Mouse (Mus musculus) kidney, adult 9 months (tissue): ENCODE measurements at regions not wholly inside any gene's neighbourhood (a gene's known extent, or its start where the extent isn't known, plus 50 kb on each side); places are given as distances from the start of the nearest gene placed in this dataset.

ENCODE experiments used
- DNase-seq: peaks from one replicate; pipeline ENCODE4 v3.0.0; 2022

GRCm38 (mm10) chr1:168801046-168801445, 369.0 kb upstream of the Pbx1 start:
- DNase-seq: no peak

GRCm38 (mm10) chr1:168786731-168787130, 354.7 kb upstream of the Pbx1 start:
- no peak for DNase-seq

DNA sequence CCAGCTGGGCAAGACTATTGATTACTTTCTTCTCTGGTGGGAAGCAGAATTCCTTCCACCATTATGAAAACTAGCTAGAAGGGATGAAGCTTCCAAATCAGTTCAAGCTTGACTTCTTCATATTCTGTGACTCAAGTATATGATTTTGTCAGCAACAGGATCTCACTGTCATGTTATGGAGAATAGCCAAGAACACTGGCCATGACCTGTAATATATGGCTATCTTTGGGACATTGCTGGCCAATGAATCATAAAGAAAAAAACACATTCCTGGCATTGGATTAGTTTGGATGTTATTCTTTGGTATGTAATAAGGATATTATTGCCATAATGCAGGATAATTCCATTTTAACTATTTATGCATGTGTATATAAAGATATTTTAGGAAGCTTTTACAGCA, 351.8 kb upstream of the Pbx1 start:
- no peak for DNase-seq

DNA sequence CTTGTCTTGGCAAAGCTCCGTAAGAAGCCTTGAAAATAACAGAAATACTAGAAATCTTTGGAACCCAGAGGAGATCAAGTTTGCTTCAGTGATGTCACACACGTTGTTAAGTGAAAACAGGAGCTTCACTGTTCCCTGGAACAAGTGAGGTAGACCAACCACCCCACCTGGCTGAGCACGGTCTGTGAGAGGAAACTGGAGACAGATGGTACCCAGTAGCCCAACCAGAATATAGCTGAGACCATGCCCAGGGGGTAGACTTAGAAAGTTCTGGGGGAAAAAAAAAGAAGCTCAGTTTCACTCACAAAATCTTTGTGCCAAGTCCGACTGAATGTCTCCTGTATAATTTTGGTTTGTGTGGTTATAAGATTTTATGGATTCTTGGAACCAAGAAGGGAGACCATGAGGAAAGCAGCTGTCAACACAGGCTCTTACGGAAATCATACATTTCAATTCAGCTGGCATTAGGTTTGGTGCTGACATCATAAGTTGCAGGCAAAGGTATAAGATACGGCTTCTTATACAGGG, 332.4 kb upstream of the Pbx1 start:
- DNase-seq: no peak

DNA sequence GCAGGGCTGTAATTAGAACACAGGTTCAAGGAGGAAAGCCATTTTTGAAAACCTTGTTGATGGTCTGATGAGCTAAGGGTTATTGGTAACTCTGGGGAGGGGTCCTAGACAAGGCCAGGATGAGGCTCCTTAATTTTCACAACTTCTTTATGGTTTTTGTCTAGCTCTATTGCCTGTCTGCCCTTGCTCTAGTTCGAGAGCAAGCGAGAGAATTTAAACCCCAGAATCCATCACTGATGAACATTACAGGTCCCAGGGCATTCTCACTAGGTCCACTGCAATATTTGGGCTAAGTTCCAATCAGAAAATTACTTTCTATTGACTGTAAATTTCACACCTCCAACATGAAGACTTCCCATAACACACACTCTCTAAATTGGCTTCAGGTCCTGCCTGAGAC, 329.0 kb upstream of the Pbx1 start:
- DNase-seq: no peak

GRCm38 (mm10) chr1:168760239-168760638, 328.2 kb upstream of the Pbx1 start:
- DNase-seq: no peak

- peak; percentile 8 for DNase-seq
These were observed 326.8 kb upstream of the Pbx1 start for GRCm38 (mm10) chr1:168758835-168759234.

- DNase-seq: peak; percentile 31
These were observed 322.1 kb upstream of the Pbx1 start for GRCm38 (mm10) chr1:168754196-168754595.

DNA sequence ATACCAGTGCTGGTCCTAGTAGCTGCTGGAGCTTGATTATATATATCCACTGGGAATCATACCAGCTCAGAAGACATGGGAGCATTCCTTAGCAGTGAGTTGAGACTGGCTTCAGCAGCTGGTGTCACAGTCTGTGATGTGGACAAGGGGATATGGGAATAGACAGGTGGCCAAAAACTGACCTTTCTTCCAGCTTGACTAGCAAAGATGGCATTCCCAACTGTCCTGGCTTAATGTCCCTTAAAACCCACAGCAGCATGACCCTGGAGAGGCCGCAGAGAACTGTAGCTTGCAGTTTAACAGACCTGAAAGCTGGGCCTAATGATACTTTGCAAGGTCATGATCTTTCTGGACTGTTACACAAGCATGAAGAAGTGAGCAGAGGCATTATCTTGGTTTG, 311.4 kb upstream of the Pbx1 start:
- DNase-seq: peak; percentile 6

GRCm38 (mm10) chr1:168738005-168738404, 305.9 kb upstream of the Pbx1 start:
- DNase-seq: no peak

DNA sequence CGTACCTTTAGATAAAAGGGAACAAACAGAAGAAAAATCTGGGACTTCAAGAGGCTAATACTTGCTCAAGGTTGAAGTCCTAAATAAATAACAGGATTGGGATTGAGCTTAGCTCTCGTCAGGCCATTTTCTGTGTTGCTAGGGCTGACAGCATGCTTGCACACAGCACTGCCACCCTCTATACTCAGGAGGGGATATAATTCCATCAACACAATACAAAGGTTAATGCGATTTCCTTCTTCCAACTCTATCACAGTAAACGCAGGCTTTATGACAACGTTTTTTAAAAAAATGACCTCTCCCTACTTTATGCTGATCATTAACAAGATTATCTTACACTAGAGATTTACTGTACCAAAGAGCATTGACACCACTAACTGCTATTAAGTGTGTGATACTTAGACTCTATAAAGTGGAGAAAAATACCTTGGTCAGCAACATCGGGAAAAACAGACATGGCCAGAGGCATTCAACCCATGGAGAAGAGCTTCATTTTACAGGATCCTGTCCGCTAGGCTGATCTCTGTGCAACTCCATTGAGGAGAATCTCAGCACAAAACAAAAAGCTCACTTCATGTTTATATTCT, 305.3 kb upstream of the Pbx1 start:
- DNase-seq: no peak

DNA sequence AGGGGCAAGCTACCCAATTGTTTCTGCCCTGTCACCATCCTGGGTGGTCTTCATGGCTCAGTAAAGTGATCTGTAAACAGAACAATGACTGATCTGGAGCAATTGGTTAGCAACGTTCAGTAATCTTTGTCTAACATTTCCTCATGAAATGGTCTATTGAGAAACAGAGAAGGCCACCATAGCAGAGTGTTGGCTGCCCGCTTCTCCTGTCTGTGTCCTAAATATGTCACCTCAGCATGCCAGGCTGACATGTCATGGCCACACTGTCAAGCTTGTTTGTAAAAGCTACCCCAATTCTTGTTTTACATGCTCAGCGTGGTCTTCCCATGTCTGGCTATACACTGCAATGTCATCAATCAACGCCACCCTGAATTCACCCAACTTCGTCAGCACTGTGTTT, 301.0 kb upstream of the Pbx1 start:
- no peak for DNase-seq

- DNase-seq: peak; percentile 13
These were observed 277.8 kb upstream of the Pbx1 start for GRCm38 (mm10) chr1:168709836-168710235.

DNA sequence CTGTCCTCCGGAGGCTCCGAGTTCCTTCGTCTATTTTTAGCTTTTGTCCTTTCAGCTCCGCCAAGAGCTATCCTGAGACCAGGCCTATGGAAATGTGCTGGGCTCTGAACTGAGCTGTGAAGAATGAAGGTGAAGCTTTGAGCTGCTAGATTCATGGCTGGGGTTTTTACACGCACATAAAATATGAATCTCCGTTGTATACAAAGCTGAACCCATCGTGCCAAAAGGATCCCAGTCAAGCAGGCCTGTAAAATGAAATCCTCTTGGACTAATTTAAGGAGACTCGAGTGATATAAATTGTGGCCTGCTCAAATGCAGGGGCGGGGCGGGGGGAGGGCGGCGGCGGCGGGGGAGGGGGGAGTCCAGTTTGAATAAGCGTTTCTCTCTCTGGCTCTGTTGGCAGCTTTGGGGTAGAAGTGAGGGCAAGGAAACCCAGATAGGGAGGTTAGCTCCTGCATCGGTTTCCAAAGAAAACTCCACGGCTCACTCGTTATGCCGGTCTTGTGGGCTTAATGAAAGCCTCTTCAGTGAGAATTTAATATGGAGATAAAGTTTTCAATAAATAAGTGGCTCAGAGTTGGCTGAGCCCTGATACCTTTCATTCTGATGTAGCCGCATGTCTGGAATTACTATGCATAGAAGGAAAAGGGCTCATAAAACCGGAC, 277.1 kb upstream of the Pbx1 start:
- peak; percentile 31 for DNase-seq

DNA sequence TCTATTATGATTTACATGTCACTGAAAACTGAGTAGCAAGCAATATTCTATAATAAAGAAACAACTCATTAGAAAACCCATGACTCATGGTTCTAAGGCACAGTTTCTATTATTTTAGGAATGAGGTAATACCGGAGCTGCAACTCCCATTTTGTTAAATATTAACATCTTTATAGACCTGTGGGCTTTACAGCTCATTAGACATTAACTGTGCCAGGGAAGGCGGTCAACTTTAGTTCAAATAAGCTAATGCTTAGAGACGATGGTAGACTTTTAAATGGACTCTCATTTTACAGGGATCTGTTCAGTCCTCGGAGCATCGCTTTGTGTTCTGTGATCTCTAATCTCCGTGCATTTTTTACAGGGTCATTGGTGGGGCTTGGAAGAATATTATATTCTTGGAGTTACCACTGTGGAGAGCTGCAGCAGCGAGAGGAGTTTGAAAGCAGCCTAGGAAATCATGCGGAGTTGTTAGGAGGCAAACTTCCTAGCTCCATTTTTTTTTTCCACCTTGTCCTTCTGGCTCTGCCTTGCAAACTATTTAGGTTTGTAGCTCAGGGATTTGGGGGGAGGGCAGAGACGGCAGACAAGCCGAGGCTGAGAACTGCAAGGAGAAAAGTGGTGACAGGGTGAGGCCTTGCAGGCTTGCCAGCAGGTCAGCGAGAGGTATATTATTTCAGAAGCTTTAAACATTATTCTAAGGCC, 276.2 kb upstream of the Pbx1 start:
- DNase-seq: peak; percentile 79

- DNase-seq: no peak
These were observed 265.3 kb upstream of the Pbx1 start for GRCm38 (mm10) chr1:168697386-168697785.

DNA sequence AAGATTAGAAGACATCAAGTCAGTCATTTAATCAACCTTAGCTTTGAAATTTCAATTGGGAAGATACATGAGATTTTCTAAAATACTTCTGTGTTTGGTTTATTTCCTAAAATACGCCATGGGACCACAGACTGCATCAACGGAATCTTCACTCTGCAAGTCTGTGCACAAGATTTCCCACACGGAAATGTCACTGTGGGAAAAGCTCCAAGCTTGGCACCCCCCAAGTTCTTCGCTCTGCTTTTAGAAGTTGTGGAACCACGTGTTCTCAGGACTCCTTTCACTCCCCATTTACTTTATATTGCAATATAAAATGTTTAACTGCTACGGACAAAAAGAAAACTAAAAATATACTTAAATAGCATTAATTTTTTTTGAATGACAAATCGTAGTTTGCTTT, 254.8 kb upstream of the Pbx1 start:
- no peak for DNase-seq

DNA sequence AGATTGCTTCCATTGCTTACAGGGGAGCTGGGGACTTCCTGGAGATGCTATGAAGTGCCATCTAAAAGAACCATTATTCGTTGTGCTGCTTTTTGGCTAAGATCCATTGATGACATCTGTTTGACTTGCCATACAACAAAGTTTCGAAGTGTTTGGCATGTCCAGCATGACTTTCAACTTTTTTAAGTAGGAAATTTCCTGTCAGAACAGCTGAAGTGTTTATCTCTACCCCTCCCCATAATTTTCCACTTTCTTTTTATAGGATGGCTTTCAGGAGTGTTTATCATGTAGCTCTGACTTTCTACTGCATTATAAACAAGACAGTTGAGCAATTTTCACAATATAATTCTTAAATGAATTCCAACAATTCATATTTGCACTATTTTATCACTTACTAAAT, 253.1 kb upstream of the Pbx1 start:
- no peak for DNase-seq

- DNase-seq: no peak
These were observed 249.8 kb upstream of the Pbx1 start for GRCm38 (mm10) chr1:168681685-168682491.

DNA sequence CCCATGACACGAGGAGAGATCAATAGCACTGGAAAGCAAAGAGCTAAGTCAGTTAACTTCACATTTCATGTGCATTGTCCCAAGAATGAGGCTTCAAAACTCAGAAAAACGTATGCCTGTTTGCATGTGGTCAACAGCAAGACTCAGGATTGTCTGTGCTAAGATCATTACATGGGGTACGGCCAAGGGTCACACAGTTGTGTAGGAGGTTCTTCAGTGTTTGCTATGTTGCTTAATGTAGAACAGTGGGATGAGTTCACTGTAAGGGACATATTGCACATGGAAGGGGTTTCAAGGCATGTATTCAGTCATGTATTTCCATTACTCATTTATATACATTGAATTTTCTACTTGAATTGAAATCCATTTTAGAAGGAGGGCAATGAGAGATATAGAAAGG, 248.6 kb upstream of the Pbx1 start:
- DNase-seq: no peak

- no peak for DNase-seq
These were observed 244.6 kb upstream of the Pbx1 start for GRCm38 (mm10) chr1:168676418-168677413.

- DNase-seq: no peak
These were observed 243.7 kb upstream of the Pbx1 start for GRCm38 (mm10) chr1:168675741-168676140.
